Mouse (Mus musculus) skeletal muscle tissue, postnatal 0 days (tissue): Measurements from ENCODE around the gene Gm49320. TPM values are rescaled to one million over a fixed set of nuclear protein-coding genes. Genes with fewer than 3 reads are reported as not detected.

Experiments
- polyA plus RNA-seq: library from polyadenylated mRNA; unstranded; fragments of >200 nt; fragmentation: Nextera tagmentation; extraction: Ambion mirVana; gene quantifications from 2 replicates; pipeline ENCODE4 v1.2.1, GENCODE M21; 2015

Gm49320 gene
- 0.49 and 0.69 TPM in 2 replicates for polyA plus RNA-seq

DNA sequence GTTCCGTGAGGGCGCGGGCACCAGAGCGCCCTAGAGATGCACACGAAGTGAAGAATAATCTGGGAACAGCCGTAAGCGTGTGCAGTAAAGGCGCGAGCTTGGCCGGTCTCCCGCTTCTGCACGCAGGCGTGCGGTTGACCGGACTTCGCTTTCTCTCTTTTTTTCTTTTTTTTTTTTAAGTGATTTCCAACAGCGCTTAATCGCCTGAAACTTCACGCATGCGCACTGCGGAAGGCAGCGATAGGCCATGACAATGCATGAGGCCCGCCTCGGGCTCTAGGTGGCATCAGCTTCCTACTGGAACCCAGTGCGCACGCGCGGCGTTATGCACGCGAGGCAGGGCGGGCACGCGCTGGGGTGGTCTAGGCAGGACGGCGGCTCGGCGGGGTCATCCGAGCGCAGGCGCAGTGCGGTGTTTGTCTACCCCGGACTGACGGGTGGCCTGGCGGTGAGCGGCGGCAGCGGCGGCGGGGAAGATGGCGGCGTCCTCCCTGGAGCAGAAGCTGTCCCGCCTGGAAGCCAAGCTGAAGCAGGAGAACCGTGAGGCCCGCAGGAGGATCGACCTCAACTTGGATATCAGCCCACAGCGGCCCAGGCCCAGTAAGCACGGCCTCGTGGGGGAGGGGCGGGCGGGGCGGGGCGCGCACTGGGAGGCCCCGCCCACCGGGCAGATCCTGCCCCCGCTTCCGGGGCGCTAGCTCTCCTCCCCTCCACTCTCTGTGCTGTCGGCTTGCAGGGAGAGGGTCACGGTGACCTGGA is at the start of gene Gm49320, which contains the start of gene Map2k7:
TSS of gene Gm49320 (plus strand) at position 432 of the 759 bp plus-strand sequence.
TSS of gene Map2k7 (plus strand) at position 307 of the 759 bp plus-strand sequence.

DNA sequence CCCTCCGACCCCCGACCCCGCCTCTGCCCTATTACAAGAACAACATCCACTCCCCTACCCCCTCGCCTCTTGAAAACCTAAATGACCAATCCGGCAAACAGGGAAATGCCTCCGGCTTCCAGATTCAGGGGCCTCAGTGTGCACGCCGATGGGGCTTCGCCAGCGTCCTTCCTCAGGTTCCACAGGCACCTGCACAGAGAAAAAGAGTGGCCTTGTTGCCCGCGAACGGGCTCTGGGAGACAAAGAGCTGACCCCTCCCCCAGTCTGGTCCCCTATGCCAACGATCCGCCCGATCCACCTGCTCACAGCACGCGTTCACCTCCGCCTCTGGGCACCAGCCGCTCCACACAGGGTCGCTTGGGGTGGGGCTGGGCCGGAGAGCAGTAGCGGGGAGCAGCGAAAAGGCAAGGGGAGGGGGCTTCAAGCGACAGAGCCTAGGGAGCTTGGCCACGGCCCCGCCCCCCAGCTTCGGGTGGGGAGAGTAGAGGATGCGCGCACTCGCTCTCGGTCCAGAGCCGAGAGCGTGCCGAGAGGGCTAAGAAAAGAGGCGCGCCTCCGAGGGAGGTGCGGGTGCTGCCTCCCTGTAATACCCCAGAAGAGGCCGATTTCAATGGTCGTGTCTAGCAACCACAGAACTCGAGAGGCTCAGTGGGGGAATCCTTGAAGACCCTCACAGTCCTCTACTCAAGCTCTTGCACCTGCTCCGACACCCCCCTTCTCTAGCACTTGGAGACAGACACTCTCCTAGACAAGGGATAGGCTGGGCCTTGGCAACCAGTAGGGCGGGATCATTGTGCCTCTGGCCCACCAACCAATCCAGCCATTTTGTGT is 21.7 kb upstream of the Gm49320 start, which contains the start of gene Prr36:
TSS of gene Prr36 (minus strand) at position 669 of the 831 bp plus-strand sequence.

DNA sequence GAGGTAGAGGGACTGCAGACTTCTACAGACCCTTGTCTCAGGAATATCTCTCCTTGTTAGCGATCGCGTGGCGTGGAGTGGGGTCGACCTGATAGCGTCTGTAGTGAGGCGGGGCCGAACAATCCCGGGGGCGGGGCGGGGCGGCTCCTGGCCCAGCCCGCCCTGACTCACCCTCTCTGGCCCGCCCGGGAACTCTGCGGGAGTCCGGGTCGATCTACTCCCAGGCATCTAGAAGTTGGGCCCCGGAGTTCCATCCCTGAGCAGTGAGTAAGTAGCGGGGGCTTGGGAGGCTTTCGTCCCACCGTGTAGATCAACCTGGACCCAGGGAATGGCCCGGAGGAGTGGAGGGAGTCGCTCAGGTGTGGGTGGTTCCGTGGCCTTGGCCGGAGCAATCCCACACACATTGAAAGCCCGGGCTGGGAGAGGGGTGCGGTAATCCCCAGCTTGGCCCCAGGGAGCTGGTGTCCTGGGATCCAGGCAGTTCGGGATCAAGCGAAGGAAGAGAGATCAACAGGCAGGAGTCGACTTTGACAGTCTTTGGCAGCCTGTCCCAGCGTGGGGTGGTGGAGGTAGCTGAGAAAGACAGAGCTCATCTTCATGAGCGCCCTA is 11.8 kb upstream of the Gm49320 start, which contains the start of gene Lrrc8e:
TSS of gene Lrrc8e (plus strand) at position 89 of the 609 bp plus-strand sequence.

DNA sequence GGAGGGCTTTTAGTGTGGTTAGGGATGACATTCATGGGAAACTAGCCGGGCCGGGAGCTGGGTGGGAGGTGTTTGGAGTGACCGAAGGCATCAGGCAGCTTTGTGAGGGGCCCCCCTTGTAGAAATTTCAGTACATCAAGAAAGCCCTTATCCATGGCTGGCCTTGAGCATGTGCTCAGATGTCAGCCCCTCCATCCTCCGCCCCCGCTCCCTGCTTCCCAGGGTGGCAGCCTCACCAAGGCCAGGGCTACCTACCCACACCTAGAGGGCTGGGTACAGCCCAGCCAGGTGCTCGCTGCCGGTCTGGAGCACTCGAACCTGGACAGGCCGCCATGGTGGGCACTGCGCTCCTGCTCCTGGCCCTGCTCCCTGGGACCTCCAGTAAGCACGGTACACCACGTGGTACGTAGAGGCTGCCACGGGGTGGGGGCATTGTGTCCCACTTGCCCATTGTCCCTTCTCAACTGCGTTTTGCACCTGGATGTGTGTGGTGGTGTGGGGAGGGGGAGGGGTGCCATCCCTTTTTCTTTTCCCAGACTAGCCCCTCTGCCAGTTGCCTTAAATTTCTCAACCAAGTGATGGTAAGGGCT is 9.4 kb downstream of the Gm49320 start, which contains the start of gene Tgfbr3l:
TSS of gene Tgfbr3l (plus strand) at position 264 of the 590 bp plus-strand sequence.

DNA sequence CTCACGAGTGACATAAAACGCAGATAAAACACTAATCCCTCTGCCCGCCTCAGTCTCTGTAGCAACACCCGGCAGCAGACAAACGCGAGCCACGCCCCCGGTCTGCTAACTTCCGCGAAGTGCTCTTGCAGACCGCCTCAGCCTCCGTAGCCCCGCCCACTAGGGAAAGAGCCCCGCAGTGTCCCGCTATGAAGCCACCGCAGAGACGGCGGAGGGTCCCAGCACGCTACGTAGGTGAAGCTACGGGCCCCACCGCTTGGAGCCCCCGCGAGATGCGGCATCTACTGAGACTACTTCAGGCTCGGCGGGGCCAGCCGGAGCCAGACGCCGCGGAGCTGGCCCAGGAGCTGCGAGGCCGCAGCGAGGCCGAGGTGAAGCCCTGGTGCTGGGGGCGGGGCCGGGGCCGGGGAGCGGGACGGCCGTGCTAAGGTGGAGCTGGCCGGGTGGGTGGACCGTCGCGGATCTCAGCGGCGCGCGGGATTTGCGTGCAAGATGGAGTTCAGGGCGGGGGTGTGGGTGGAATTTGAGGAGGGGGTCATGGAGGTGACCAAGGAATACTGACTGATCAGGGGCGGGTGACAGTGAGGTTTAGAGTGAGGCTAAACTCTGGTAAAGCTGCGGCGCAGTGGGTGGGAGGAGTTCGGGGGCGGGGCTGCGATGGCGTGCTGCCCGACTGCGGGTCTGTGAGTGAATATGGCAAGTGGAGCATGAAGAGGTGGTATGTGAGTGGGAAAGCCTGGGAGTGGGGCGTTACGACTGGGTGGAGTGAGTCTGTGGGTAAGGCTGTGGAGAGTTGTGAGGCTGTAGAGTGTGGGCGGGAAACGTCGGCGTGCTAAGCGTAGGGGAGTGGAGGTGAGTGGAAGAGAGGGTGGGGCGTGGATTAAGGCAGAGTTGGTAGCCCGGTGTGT is 14.5 kb downstream of the Gm49320 start, which contains the start of gene Snapc2:
TSS of gene Snapc2 (plus strand) at position 147 of the 908 bp plus-strand sequence.

DNA sequence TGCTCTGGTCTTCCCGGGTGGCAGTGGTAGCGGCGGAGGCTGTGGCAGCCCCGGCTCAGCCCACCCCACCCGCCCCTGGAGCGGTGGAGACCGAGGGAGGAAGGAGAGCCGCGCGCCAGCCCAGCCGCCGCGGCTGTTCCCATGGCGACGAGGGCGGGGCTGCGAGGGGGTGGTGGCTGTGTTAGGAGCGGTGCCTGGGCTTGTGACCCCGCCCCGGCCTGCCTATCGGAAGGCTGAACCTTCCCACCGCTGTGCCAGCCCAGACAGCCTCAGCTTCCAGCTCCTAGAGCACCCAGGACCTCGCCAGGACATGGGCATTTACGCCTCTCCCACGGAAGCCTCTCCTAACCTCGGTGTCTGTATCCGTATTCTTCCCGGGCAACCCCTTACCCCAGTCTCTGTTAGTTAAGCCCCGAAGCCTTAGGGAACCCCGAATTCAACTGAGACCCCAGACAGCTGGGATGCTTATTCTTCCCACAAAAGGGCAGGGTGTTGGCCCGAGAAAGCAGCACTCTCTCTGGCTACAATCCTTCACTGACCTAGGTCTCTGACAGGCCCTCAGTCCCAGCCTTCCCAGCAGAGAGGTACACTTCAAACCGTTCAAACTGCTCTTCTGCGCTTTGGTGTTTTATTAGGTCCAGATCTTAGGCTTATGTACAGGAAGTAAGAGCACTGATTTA is 20.6 kb downstream of the Gm49320 start, which contains the start of gene Ctxn1:
TSS of gene Ctxn1 (minus strand) at position 150 of the 680 bp plus-strand sequence.

DNA sequence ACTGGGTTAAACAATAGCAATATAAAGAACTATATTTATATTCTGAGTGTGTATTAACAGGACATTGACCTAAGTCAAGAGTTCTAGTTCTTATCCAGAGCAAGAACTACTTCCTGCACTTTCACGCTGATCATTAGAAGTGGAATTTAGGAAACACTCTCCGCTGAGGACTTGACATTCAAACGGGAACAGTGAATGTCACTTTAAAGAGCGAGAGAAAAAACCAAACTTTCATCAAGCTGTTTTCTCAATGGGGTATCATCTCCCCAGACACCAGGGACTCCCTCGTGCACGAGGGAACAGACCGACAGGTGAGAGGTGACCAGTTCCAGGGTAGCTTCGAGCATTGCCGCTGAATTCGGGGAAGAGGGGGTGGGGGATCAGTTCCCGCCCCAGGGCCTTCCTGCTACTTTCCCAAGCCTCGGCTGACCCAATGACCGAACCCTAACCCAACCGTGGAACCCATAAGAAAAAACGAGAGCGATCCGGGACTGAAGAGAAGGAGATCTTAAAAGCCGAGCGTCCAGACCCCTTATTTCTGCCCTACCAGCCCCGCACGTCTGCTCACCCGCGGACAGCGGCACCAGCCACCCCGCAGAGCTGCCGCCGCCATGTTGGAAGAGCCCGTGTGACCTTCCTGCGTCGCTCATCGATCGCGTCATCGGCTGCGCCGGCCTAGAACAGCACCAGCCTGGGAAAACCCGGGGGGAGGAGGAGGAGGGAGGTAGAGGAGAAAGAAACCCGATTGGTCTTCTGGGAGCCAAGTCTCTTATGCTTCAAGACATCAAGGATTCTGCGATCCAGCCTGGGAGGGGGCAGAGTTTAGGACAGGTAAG is 36.8 kb downstream of the Gm49320 start, which contains the start of gene Timm44:
TSS of gene Timm44 (minus strand) at position 639 of the 836 bp plus-strand sequence.

Other genes with a start within 250 kb of the Gm49320 start
- gene Cd209f, start 133.0 kb upstream of the Gm49320 start, polyA plus RNA-seq: 1.3 and 2.8 TPM in 2 replicates
- gene Cd209g, start 104.8 kb upstream of the Gm49320 start, polyA plus RNA-seq: 0.09 and 0.12 TPM in 2 replicates
- gene Evi5l, start 72.3 kb upstream of the Gm49320 start, polyA plus RNA-seq: 9.6 and 11.2 TPM in 2 replicates
- gene Prr36, start 21.4 kb upstream of the Gm49320 start, polyA plus RNA-seq: 0.09 TPM in 1 of 2 replicates, not detected in the other
- gene Lrrc8e, start 12.0 kb upstream of the Gm49320 start, polyA plus RNA-seq: 0.06 and 0.17 TPM in 2 replicates
- gene Map2k7, start 125 bp upstream of the Gm49320 start, polyA plus RNA-seq: 20.8 TPM in 2 replicates
- 1.2 and 2.5 TPM in 2 replicates for gene Tgfbr3l, start 9.3 kb downstream of the Gm49320 start, polyA plus RNA-seq
- gene Snapc2, start 14.2 kb downstream of the Gm49320 start, polyA plus RNA-seq: 21.5 and 26.5 TPM in 2 replicates
- gene Ctxn1, start 20.4 kb downstream of the Gm49320 start, polyA plus RNA-seq: 7.5 and 7.9 TPM in 2 replicates
- gene Timm44, start 37.0 kb downstream of the Gm49320 start, polyA plus RNA-seq: 64.0 and 64.1 TPM in 2 replicates
- gene Ccl25, start 86.3 kb downstream of the Gm49320 start, polyA plus RNA-seq: 5.6 and 7.0 TPM in 2 replicates
- gene Elavl1, start 86.5 kb downstream of the Gm49320 start, polyA plus RNA-seq: 79.2 and 92.9 TPM in 2 replicates